Mouse (Mus musculus) forebrain, embryonic 14.5 days (tissue): ENCODE data around the gene Wnk2. TPM values are rescaled to one million over a fixed set of nuclear protein-coding genes. Genes with fewer than 3 reads are reported as not detected.

ENCODE experiments used
- ATAC-seq: fragments of 200-750 bp; cut with Nextera tagmentation; 2 replicates; pipeline ENCODE4 v1.8.0; 2017; ENCODE audit warnings: mild to moderate bottlenecking, moderate library complexity
- DNase-seq: peaks from one replicate; pipeline ENCODE4 v3.0.0-alpha.2; 2015; ENCODE audit warnings: low spot score
- H3K27ac ChIP-seq: fragments of 300-500 bp; sonication (generic); 2 replicates; pipeline ENCODE4 v1.5.1; 2014; ENCODE audit warnings: low read depth, mild to moderate bottlenecking, control low read depth, low read length, moderate library complexity
- H3K27me3 ChIP-seq: fragments of 300-500 bp; sonication (generic); replicated peaks from 2 replicates; pipeline ENCODE4 v1.6.1; 2014; ENCODE audit warnings: low read length, control low read depth, mixed read lengths; ENCODE audit not compliant: control insufficient read depth, insufficient read depth
- H3K36me3 ChIP-seq: fragments of 300-500 bp; sonication (generic); 2 replicates; pipeline ENCODE4 v1.6.1; 2014; ENCODE audit warnings: low read length, control low read depth; ENCODE audit not compliant: control insufficient read depth, insufficient read depth
- H3K4me1 ChIP-seq: fragments of 300-500 bp; sonication (generic); 2 replicates; pipeline ENCODE4 v1.6.1; 2014; ENCODE audit warnings: antibody characterized with exemption, low read length, control low read depth; ENCODE audit not compliant: control insufficient read depth, insufficient read depth
- H3K4me2 ChIP-seq: fragments of 300-500 bp; sonication (generic); 2 replicates; pipeline ENCODE4 v1.6.1; 2014; ENCODE audit warnings: mild to moderate bottlenecking, control low read depth, low read length
- H3K4me3 ChIP-seq: fragments of 300-500 bp; sonication (generic); 2 replicates; pipeline ENCODE4 v1.5.1; 2014; ENCODE audit warnings: low read depth, low read length, control low read depth
- H3K9ac ChIP-seq: fragments of 300-500 bp; sonication (generic); 2 replicates; pipeline ENCODE4 v1.6.1; 2014; ENCODE audit warnings: mild to moderate bottlenecking, low read length, control low read depth, moderate library complexity
- H3K9me3 ChIP-seq: fragments of 300-500 bp; sonication (generic); replicated peaks from 2 replicates; pipeline ENCODE4 v1.6.1; 2016; ENCODE audit warnings: low read length, control low read depth, mixed read lengths; ENCODE audit not compliant: control insufficient read depth
- WGBS: fragments of 180-500 bp; shearing (Covaris S2); extraction: QIAGEN DNeasy Blood & Tissue Kit; methylation state at CpG from one replicate; pipeline ENCODE4 v1.1.7; 2014; 5-methylcytosine and 5-hydroxymethylcytosine counted together
- polyA plus RNA-seq: library from polyadenylated mRNA; unstranded; fragments of >200 nt; fragmentation: Nextera tagmentation; extraction: Ambion mirVana; gene quantifications from 2 replicates; pipeline ENCODE4 v1.2.1, GENCODE M21; 2014

The Wnk2 gene
- polyA plus RNA-seq, 1 experiment from 2014 or later = 14.9 TPM

DNA sequence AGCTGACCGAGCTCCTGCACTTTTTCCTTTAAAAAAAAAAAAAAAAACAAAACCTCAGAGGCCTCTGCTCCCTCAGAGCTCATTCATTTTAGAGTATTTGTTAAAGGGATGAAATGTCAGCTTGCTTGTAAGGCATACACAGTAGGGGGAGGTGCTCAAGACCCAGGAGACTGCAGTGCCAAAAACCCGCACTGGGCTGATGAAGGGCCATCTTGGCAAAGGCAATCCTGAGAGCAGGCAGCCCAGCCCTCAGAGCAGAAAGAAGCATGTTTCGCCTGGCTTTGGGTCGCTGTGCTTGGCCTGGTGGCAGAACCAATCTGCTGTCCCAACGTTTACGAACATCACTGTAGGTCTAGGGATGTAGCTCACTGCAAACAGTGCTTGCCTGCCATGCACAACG, 44.6 kb downstream of the Wnk2 start:
- H3K36me3 ChIP-seq = peaks cover 23% of the 10 kb centered on the region
- no peaks in the 10 kb centered on the region for H3K27me3 ChIP-seq
- H3K27ac ChIP-seq = 0 out of 2 replicates have a peak overlapping the region, but pooled peaks have one; percentile 11
- H3K4me1 ChIP-seq = 0 out of 2 replicates have a peak, but pooled peaks cover 3% of the 10 kb centered on the region
- 76% methylated on average over 7 of the region's 7 CpGs for WGBS
- ATAC-seq (no peak), DNase-seq (peak; percentile 30)
- H3K4me3 ChIP-seq = no peak overlapping the region
- H3K4me2 ChIP-seq = no peak overlapping the region
- no peak overlapping the region for H3K9ac ChIP-seq
- no peaks in the 10 kb centered on the region for H3K9me3 ChIP-seq

DNA sequence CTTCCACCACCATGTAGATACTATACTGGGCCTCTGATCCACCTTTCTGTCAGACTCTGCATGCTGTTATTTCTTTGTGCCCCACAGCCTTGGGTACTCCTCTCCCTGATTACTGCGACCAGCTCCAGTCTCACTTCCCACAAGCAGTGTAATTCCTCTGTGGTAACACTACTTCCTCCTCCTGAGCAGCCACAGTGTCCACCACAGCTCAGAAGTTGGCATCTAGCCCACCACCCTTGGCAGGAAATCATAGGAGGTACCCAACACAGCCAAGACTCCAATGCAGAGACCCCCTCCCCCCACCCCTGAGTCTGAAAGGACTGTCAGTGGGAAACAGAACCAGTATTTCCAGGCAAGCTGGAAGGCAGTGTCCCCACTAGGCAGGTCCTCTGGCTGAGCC, 47.4 kb downstream of the Wnk2 start:
- peak; percentile 77; the same call in 1 of the 2 replicates for ATAC-seq
- H3K36me3 ChIP-seq = peaks cover 38% of the 10 kb centered on the region
- WGBS = 89% methylated on average over 1 of the region's 1 CpGs

DNA sequence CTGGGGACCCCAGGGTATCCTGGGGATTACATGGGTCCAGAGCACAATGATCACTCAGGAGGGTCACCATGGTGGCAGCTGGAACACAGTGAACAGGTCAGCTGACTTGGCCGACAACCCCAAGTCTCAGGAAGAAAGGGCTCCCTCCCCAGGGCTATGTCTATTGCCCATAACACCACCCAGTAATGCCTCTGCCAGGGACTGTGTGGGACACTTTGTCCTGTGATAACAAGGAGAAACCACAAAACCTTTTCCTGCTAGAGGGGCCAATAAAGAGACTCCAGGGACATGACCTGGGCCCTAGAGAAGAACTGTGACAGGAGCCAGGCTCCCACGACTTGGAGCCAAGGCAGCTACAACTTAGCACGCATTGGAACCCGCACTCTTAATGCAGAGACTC, 51.0 kb downstream of the Wnk2 start:
- Histone ChIP-seq H3K4me1 (0 out of 2 replicates have a peak, but pooled peaks cover 3% of the 10 kb centered on the region), H3K9ac (no peak overlapping the region), H3K36me3 (peaks cover 70% of the 10 kb centered on the region), H3K27me3 (no peaks in the 10 kb centered on the region), H3K9me3 (no peaks in the 10 kb centered on the region), H3K4me3 (no peak overlapping the region), H3K4me2 (no peak overlapping the region), H3K27ac (no peak overlapping the region)
- 89% methylated on average over 4 of the region's 4 CpGs for WGBS
- ATAC-seq = no peak
- DNase-seq = no peak

More for the DNA sequence above, 47.4 kb downstream of the Wnk2 start:
- Histone ChIP-seq H3K27ac (no peak overlapping the region; the same call in 1 of the 2 replicates), H3K4me3 (no peak overlapping the region), H3K27me3 (no peaks in the 10 kb centered on the region), H3K9ac (no peak overlapping the region), H3K4me2 (no peak overlapping the region), H3K4me1 (0 out of 2 replicates have a peak, but pooled peaks cover 3% of the 10 kb centered on the region), H3K9me3 (no peaks in the 10 kb centered on the region)
- peak; percentile 75 for DNase-seq

DNA sequence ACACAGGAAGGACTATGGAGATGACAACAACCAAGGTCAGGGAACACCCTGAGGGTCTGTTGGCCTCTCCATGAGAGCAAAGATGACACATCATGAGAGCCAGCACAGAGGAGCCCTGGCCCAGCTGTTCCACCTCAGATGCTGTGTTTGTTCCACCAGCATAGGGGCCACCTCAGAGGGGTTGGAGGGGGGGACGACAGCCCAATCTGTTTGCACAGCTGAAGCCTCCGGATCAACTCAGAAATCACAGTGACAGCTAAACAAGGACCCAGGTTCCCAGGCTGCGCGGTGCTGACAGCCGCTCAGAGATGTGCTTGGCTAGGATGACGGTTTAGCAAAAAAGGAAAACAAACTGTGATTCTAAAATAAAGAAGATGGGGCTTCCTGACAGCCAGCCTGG, 53.1 kb downstream of the Wnk2 start:
- Histone ChIP-seq H3K36me3 (peaks cover 79% of the 10 kb centered on the region), H3K4me1 (no peaks in the 10 kb centered on the region), H3K9ac (no peak overlapping the region), H3K9me3 (no peaks in the 10 kb centered on the region), H3K27me3 (no peaks in the 10 kb centered on the region), H3K4me2 (no peak overlapping the region), H3K4me3 (no peak overlapping the region), H3K27ac (no peak overlapping the region)
- 85% methylated on average over 6 of the region's 6 CpGs for WGBS
- ATAC-seq (0 out of 2 replicates have a peak, but pooled peaks have one; percentile 12), DNase-seq (no peak)

DNA sequence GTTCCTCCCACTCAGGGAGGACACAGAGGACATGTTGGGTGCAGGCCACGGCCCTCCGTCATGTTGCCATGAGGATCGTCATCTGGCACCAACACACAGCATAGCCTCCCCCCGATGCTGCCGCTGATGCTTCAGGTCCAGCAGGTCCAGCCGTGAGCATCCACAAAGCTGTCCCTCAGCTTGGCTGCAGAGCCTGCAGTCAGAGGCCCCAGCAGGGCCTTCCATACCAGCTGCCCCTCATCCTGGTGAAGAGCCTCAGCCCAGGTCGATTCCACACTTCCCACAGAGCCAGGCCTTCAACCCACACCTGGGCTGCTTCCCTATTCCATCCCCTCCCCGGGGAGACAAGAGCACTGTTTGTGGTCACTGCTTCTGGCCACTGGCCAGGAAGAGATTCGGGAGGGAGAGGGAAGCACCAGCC, 54.3 kb downstream of the Wnk2 start:
- Histone ChIP-seq H3K27me3 (no peaks in the 10 kb centered on the region), H3K36me3 (peaks cover 70% of the 10 kb centered on the region), H3K27ac (no peak overlapping the region), H3K4me1 (no peaks in the 10 kb centered on the region), H3K4me2 (no peak overlapping the region), H3K9ac (no peak overlapping the region), H3K4me3 (no peak overlapping the region), H3K9me3 (no peaks in the 10 kb centered on the region)
- DNase-seq (no peak), ATAC-seq (no peak)
- WGBS = 74% methylated on average over 9 of the region's 9 CpGs

DNA sequence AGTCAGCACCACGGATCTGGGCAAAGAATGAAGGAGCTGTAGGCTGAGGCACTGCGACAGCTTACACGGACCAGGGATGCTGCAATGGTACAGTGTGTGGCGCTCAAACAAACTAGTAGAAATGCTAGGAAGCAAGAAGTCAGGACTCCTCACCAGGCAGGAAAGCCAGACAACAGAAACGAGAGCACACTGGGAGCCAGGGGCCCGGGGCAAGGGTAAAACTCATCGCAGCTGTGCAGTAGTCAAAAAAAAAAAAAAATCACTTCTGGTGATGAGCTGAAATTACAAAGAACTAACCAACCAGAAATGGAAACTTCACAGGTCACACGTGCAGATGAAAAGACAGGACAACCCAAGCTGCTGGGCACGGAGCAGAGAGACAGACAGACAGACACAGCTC, 55.2 kb downstream of the Wnk2 start:
- Histone ChIP-seq H3K4me3 (no peak overlapping the region), H3K4me2 (no peak overlapping the region), H3K9ac (no peak overlapping the region), H3K9me3 (no peaks in the 10 kb centered on the region), H3K36me3 (peaks cover 72% of the 10 kb centered on the region), H3K27ac (no peak overlapping the region), H3K4me1 (no peaks in the 10 kb centered on the region), H3K27me3 (no peaks in the 10 kb centered on the region)
- ATAC-seq (no peak), DNase-seq (no peak)
- 89% methylated on average over 9 of the region's 9 CpGs for WGBS

DNA sequence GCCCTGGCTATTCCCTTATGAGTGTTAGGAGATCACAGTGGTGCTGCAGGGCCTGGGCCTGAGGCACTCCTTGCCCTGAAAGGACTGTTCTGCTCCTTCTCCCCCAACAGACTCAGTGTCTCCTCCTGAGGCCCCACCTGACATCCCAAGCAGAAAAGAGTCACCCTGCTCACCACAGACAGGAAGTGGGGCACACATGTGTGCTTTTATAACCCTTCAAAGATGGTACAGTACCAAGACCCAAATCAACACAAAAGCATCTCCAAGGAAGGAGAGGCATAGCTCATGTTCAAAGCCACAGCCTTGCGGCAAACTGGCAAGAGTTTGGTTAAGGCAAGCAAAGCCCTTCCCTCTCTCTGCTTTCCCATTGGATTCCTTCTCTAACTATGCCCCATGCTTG, 57.6 kb downstream of the Wnk2 start:
- 96% methylated on average over 1 of the region's 1 CpGs for WGBS
- H3K36me3 ChIP-seq = peaks cover 64% of the 10 kb centered on the region
- no peaks in the 10 kb centered on the region for H3K27me3 ChIP-seq
- H3K4me3 ChIP-seq = no peak overlapping the region
- no peaks in the 10 kb centered on the region for H3K9me3 ChIP-seq
- ATAC-seq (no peak), DNase-seq (no peak)
- no peaks in the 10 kb centered on the region for H3K4me1 ChIP-seq
- no peak overlapping the region for H3K9ac ChIP-seq
- no peak overlapping the region for H3K4me2 ChIP-seq
- H3K27ac ChIP-seq = no peak overlapping the region

DNA sequence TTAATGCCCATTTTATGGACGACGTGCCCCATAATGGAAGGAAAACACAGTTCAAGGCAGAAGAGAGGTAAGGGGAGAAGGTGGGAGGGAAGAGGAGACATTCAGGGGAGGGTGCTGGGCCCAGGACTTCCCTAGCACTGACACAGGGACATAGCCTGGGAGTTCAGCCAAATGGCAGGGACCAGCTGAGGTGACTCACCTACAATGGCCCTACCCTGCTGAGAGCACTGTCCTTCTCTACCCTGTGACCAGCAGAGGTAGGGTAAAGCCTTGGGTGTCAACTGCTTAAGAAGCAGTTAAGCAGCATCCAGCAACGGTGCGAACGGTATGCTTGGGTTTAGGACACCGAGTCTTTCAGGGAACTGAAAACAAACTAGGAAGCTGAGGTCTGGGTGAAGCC, 58.9 kb downstream of the Wnk2 start:
- no peak for ATAC-seq
- WGBS = 92% methylated on average over 6 of the region's 6 CpGs
- H3K27ac ChIP-seq = no peak overlapping the region

DNA sequence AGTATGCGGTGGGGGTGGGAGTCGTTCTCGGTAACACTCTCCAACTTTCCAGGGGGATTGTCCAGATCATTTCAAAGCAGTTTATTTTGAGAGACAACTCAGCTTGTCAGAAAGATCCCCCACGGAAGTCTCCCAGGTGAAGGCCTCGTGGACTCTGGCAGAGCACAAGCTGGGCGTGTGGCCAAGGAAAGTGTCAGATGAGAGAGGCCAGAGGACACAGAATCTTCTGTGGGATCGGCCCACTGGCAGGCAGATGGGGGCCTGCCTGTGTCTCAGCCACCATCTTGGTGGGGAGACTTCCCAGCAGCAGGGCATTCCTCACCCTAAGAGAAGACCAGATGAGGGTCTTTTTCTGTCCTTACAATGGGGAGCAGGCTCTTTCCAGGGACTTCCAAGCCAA, 60.4 kb downstream of the Wnk2 start:
- peaks cover 58% of the 10 kb centered on the region for H3K36me3 ChIP-seq

More for the DNA sequence above, 58.9 kb downstream of the Wnk2 start:
- no peaks in the 10 kb centered on the region for H3K4me1 ChIP-seq
- no peak overlapping the region for H3K9ac ChIP-seq
- H3K27me3 ChIP-seq = no peaks in the 10 kb centered on the region
- no peak for DNase-seq
- no peak overlapping the region for H3K4me3 ChIP-seq
- H3K36me3 ChIP-seq = peaks cover 66% of the 10 kb centered on the region
- no peak overlapping the region for H3K4me2 ChIP-seq
- H3K9me3 ChIP-seq = no peaks in the 10 kb centered on the region

More for the DNA sequence above, 60.4 kb downstream of the Wnk2 start:
- Histone ChIP-seq H3K9ac (no peak overlapping the region), H3K4me1 (peaks cover under 1% of the 10 kb centered on the region; the same call in 1 of the 2 replicates), H3K27ac (0 out of 2 replicates have a peak overlapping the region, but pooled peaks have one; percentile 2), H3K27me3 (no peaks in the 10 kb centered on the region), H3K4me3 (no peak overlapping the region), H3K9me3 (no peaks in the 10 kb centered on the region), H3K4me2 (no peak overlapping the region)
- DNase-seq = no peak
- no peak for ATAC-seq
- WGBS = 75% methylated on average over 7 of the region's 7 CpGs
